Mouse (Mus musculus): ENCODE results near the gene Slc12a4.

DNA sequence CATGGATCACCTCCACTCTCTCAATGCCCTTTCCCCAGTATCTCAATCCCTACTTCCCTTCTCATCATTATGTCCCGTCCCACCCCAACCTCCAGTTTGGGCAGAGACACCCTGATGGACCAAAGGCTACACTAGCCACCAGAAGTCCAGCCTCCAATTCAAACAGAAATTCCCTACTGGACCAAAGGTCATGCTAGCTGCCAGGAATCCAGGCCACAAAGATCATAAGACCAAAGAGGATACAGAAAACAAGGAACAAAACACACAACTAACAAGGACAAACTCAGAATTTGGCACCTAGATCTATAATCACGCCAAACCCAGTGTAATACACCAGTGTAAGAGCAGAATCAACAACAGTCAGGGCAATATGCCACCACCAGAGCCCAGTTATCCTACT is 33.1 kb upstream of the Slc12a4 start:
- TF ChIP-seq CTCF (IDR thresholded peaks at IDR 0.05; ENCODE audit: extremely low read depth, insufficient read length, insufficient replicate concordance, low read depth, low read length) (no peak), POLR2A (IDR thresholded peaks at IDR 0.05; ENCODE audit: low read depth, low read length) (no peak)

Measured in small intestine, adult 2 months (tissue).